Mouse (Mus musculus) hindbrain, postnatal 0 days (tissue): ENCODE measurements around the gene Foxo3. TPM values are rescaled to one million over a fixed set of nuclear protein-coding genes. Genes with fewer than 3 reads are reported as not detected.

ENCODE experiments used
- ATAC-seq: fragments of 200-750 bp; cut with Nextera tagmentation; 2 replicates; pipeline ENCODE4 v1.8.0; 2017; ENCODE audit warnings: mild to moderate bottlenecking, moderate TSS enrichment, moderate library complexity
- DNase-seq: peaks from one replicate; pipeline ENCODE4 v3.0.0-alpha.2; 2015; ENCODE audit warnings: low spot score
- H3K27ac ChIP-seq: fragments of 300-500 bp; sonication (generic); 2 replicates; pipeline ENCODE4 v1.5.1; 2014; ENCODE audit warnings: mild to moderate bottlenecking
- H3K27me3 ChIP-seq: fragments of 300-500 bp; sonication (generic); 2 replicates; pipeline ENCODE4 v1.6.1; 2014; ENCODE audit warnings: low read length, mixed read lengths; ENCODE audit not compliant: insufficient read depth
- H3K36me3 ChIP-seq: fragments of 300-500 bp; sonication (generic); 2 replicates; pipeline ENCODE4 v1.6.1; 2014; ENCODE audit warnings: low read length, mixed read lengths; ENCODE audit not compliant: insufficient read depth
- H3K4me1 ChIP-seq: fragments of 300-500 bp; sonication (generic); 2 replicates; pipeline ENCODE4 v1.6.1; 2014; ENCODE audit warnings: antibody characterized with exemption, low read length, mixed read lengths; ENCODE audit not compliant: insufficient read depth
- H3K4me2 ChIP-seq: fragments of 300-500 bp; sonication (generic); 2 replicates; pipeline ENCODE4 v1.6.1; 2014; ENCODE audit warnings: low read depth, mild to moderate bottlenecking, low read length, moderate library complexity, mixed read lengths
- H3K4me3 ChIP-seq: fragments of 300-500 bp; sonication (generic); 2 replicates; pipeline ENCODE4 v1.5.1; 2014; ENCODE audit warnings: low read length
- H3K9ac ChIP-seq: fragments of 300-500 bp; sonication (generic); replicated peaks from 2 replicates; pipeline ENCODE4 v1.6.1; 2014; ENCODE audit warnings: mild to moderate bottlenecking, low read length, moderate library complexity, mixed read lengths
- H3K9me3 ChIP-seq: fragments of 300-500 bp; sonication (generic); 2 replicates; pipeline ENCODE4 v1.6.1; 2016; ENCODE audit warnings: low read length, mixed read lengths
- CTCF ChIP-seq: IDR thresholded peaks from 2 replicates; pipeline ENCODE4 v1.5.1; 2016; ENCODE audit warnings: antibody characterized with exemption, control low read depth, low read depth
- WGBS: fragments of 180-500 bp; shearing (Covaris S2); extraction: QIAGEN DNeasy Blood & Tissue Kit; methylation state at CpG from one replicate; pipeline ENCODE4 v1.1.7; 2014; 5-methylcytosine and 5-hydroxymethylcytosine counted together
- polyA plus RNA-seq: library from polyadenylated mRNA; unstranded; fragments of >200 nt; fragmentation: Nextera tagmentation; extraction: Ambion mirVana; gene quantifications from 2 replicates; pipeline ENCODE4 v1.2.1, GENCODE M21; 2015
- total RNA-seq: library from RNA; depleted of rRNA; stranded (reverse); fragments of >200 nt; gene quantifications from 2 replicates; pipeline ENCODE4 v1.2.3, GENCODE M21; 2014

The Foxo3 gene
- total and polyA plus RNA-seq, 2 experiments from 2014 or later = 8.6 to 54.7 TPM

DNA sequence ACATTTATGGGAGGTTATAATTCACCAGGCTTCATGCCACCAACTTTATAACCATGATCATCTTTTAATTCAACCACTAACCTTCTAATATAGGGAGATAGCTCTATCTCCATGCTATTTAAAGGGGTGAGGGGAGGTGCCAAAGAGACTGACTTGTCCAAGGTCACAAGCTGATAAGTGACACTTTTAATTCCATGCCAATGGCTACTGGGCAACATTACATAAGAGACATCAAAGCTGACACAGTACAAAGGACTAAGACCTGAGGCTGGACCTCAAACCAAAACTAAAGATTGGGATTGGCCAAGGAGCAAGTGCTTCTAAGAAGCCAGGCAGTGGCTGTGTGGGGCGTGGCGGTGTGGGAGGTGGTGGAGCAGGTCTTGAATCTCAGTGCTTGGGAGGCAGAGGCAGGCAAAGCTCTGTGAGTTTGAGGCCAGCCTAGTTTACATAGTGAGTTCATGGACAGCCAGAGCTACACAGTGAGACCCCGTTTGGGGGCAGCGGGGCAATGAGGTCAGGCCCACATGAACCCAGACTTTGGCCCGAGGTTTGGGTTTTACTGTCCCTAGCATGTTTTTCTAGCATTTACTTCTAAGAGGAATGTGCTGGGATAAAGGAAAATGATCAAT is 46.0 kb downstream of the Foxo3 start:
- no peak overlapping the region for H3K4me3 ChIP-seq
- H3K9me3 ChIP-seq = no peaks in the 10 kb centered on the region
- H3K4me2 ChIP-seq = no peak overlapping the region
- no peaks in the 10 kb centered on the region for H3K27me3 ChIP-seq
- no peak overlapping the region for H3K27ac ChIP-seq
- H3K4me1 ChIP-seq = peaks cover 17% of the 10 kb centered on the region
- ATAC-seq = no peak
- no peak for TF ChIP-seq CTCF
- no peaks in the 10 kb centered on the region for H3K36me3 ChIP-seq
- no peak overlapping the region for H3K9ac ChIP-seq
- WGBS = 91% methylated on average over 5 of the region's 5 CpGs
- DNase-seq = no peak

DNA sequence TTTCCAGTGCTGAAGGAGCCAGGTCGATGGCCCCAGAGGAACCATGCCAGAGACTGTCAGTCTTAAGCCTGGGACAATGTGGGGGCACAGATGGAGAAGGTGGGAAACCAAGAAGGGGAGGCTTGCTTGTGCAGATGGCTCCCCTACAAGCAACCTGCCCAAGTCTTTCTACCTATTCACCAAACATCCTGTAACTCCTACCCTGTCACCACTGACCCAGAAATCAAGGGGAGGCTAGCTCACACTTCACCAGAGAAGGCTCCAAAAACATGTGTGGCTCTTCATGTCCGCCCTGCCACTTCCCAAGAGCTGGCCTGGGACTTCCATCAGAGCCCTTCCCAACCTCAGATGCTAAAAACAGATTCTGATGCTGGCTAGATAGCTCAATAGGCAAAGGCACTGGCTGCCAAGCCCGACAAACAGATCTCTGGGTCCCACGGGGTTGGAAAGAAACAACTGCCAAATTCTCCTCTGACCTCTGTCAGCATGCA is 48.8 kb downstream of the Foxo3 start:
- Histone ChIP-seq H3K36me3 (no peaks in the 10 kb centered on the region), H3K9me3 (no peaks in the 10 kb centered on the region), H3K4me1 (peaks cover 17% of the 10 kb centered on the region), H3K4me2 (no peak overlapping the region), H3K4me3 (no peak overlapping the region), H3K27me3 (no peaks in the 10 kb centered on the region), H3K27ac (peak overlapping the region; percentile 26; the same call in 1 of the 2 replicates), H3K9ac (no peak overlapping the region)
- no peak for TF ChIP-seq CTCF
- WGBS = 39% methylated on average over 4 of the region's 4 CpGs
- DNase-seq = peak; percentile 69
- ATAC-seq = peak; percentile 37; the same call in 1 of the 2 replicates

DNA sequence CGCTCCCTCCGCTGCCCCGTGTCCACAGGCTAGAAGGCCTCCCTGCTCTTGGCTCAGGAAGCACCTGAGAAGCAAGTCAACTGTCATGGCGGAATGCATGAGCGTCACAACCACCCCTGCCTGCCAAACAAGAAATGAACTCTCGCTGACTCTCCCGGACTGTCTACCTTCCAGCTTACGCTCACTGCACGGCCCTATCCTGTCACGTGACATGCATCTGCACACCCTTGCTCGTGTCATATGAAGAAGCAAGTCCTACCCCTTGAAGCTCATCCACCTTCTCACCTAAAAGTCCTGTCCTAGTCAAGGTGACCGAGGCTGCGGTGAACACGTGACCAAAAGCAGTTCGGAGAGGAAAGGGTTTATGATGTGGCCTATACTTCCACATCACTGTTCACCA is 50.4 kb downstream of the Foxo3 start:
- DNase-seq (no peak), ATAC-seq (no peak)
- Histone ChIP-seq H3K9me3 (no peaks in the 10 kb centered on the region), H3K4me1 (peaks cover 17% of the 10 kb centered on the region), H3K27ac (no peak overlapping the region), H3K4me3 (no peak overlapping the region), H3K9ac (no peak overlapping the region), H3K4me2 (no peak overlapping the region), H3K36me3 (no peaks in the 10 kb centered on the region), H3K27me3 (no peaks in the 10 kb centered on the region)
- WGBS = 93% methylated on average over 15 of the region's 15 CpGs
- no peak for TF ChIP-seq CTCF

DNA sequence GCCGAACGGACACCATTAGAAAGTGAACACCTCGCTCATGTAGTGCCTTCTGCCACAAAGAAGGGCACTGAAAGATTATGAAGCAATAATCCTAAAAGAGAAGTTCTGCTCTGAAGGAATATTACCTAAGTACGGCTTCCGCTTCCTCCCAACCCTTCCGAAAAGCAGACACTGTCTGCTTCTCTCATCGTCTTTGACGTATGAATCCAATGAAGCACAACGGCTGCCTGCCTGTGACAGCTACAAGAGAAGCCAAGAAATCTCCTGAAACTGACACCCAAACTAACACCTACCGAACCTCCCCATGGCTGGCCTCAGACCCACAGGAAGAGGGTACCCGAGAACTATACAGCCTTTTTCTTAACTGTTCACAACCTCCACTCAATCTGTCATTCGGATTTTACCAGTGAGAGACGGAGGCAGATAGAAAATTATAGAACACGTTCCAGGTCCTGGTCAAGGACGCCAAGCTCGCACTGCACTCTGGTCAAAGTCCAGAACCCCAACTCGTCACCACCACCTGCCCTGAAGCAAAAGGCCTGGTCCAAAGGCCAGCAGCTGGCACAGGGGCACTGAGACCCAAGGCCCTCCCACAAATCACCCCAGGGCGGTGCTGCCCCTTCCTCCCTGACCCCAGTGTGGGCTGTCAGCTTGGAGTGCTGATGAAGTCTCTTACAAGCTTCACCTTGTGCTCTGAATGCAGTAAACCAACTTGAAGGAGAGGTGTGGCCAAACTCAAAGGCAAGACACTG is 51.2 kb downstream of the Foxo3 start:
- H3K4me1 ChIP-seq = peaks cover 17% of the 10 kb centered on the region
- H3K9me3 ChIP-seq = no peaks in the 10 kb centered on the region
- no peak for DNase-seq
- WGBS = 83% methylated on average over 18 of the region's 18 CpGs
- H3K4me3 ChIP-seq = no peak overlapping the region
- no peaks in the 10 kb centered on the region for H3K27me3 ChIP-seq
- ATAC-seq = no peak
- H3K4me2 ChIP-seq = no peak overlapping the region
- H3K9ac ChIP-seq = no peak overlapping the region
- no peaks in the 10 kb centered on the region for H3K36me3 ChIP-seq
- TF ChIP-seq CTCF = no peak
- no peak overlapping the region for H3K27ac ChIP-seq

DNA sequence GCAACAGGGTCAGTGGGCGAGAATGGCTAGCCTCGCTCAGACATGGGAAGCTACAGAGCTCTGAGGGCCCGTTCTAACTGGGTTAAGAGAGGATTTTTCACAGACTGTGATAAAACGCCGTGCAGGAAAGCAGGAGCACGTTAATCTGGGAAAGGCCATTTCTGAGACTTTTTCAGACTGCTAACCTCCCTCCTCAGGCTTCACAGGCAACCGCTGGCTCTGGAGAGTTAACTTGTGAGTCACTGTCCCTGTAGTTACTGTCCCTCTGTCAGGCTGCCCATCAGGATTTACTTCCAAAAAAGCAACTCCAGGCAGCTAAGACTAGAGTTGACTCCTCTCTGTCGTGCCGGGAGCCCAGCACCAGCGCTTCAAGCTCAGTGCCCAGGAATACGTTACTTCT is 54.6 kb downstream of the Foxo3 start:
- WGBS = 80% methylated on average over 11 of the region's 11 CpGs
- Histone ChIP-seq H3K4me2 (no peak overlapping the region), H3K9ac (no peak overlapping the region), H3K4me3 (no peak overlapping the region), H3K9me3 (no peaks in the 10 kb centered on the region), H3K4me1 (no peaks in the 10 kb centered on the region), H3K36me3 (no peaks in the 10 kb centered on the region), H3K27me3 (no peaks in the 10 kb centered on the region), H3K27ac (no peak overlapping the region)
- DNase-seq = no peak
- no peak for ATAC-seq
- TF ChIP-seq CTCF = no peak

DNA sequence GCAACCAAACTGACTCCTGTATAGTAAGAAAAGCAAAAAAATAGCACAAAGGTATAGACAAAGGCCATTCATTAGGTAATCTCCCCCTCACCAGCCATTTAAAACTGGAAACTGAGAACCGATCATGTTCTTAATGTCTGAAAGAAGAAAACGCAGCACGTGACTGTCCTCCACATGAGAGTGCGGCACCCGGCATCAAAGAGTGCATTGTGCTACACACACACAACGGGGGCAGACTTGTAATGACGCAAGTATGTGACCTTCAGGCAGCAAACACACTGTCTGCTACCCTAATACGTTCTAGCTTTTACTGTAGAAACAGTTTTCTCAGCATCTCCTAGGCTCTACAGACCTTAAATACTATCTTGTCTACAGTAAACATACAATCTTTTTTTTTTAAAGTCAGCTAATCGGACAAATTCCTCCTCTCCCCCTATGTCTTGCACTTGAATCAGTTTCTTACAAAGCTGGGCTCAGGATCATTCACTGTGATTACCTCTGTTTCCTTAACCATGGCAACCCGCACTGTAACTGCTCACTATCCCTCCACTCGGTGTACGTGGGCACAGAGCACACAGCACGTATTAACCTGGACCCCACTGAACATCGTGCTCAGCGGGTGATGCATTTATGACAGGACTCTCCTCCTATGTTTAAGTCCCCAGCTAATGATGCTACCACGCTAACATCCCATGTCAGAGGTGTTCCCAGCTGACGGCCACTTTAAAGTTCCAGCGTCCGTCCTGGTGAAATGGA is 55.2 kb downstream of the Foxo3 start:
- DNase-seq = no peak
- H3K27ac ChIP-seq = no peak overlapping the region
- no peak for ATAC-seq
- H3K9ac ChIP-seq = no peak overlapping the region
- H3K4me3 ChIP-seq = no peak overlapping the region
- H3K36me3 ChIP-seq = no peaks in the 10 kb centered on the region
- no peak for TF ChIP-seq CTCF
- 68% methylated on average over 19 of the region's 19 CpGs for WGBS
- no peaks in the 10 kb centered on the region for H3K27me3 ChIP-seq
- H3K4me2 ChIP-seq = 0 out of 2 replicates have a peak overlapping the region, but pooled peaks have one; percentile 5
- no peaks in the 10 kb centered on the region for H3K4me1 ChIP-seq
- no peaks in the 10 kb centered on the region for H3K9me3 ChIP-seq
